Mouse (Mus musculus) lung, embryonic 14.5 days (tissue): ENCODE results near the gene Hsd11b1. TPM values are rescaled to one million over a fixed set of nuclear protein-coding genes. Genes with fewer than 3 reads are reported as not detected.

ENCODE experiments used
- ATAC-seq: fragments of 200-750 bp; cut with Nextera tagmentation; 2 replicates; pipeline ENCODE4 v1.8.0; 2017; ENCODE audit warnings: mild to moderate bottlenecking, moderate TSS enrichment, moderate library complexity; ENCODE audit not compliant: insufficient read depth
- DNase-seq: peaks from one replicate; pipeline ENCODE4 v3.0.0-alpha.2; 2015
- H3K27ac ChIP-seq: fragments of 300-500 bp; sonication (generic); 2 replicates; pipeline ENCODE4 v1.5.1; 2014; ENCODE audit warnings: low read depth, mild to moderate bottlenecking, moderate library complexity
- H3K27me3 ChIP-seq: fragments of 300-500 bp; sonication (generic); 2 replicates; pipeline ENCODE4 v1.6.1; 2014; ENCODE audit warnings: low read length, control low read depth; ENCODE audit not compliant: insufficient read depth
- H3K36me3 ChIP-seq: fragments of 300-500 bp; sonication (generic); 2 replicates; pipeline ENCODE4 v1.6.1; 2014; ENCODE audit warnings: control low read depth; ENCODE audit not compliant: insufficient read depth
- H3K4me1 ChIP-seq: fragments of 300-500 bp; sonication (generic); 2 replicates; pipeline ENCODE4 v1.6.1; 2014; ENCODE audit warnings: antibody characterized with exemption, control low read depth; ENCODE audit not compliant: insufficient read depth
- H3K4me2 ChIP-seq: fragments of 300-500 bp; sonication (generic); 2 replicates; pipeline ENCODE4 v1.6.1; 2014; ENCODE audit warnings: mild to moderate bottlenecking
- H3K4me3 ChIP-seq: fragments of 300-500 bp; sonication (generic); 2 replicates; pipeline ENCODE4 v1.5.1; 2014; ENCODE audit warnings: low read depth, low read length
- H3K9ac ChIP-seq: fragments of 300-500 bp; sonication (generic); 2 replicates; pipeline ENCODE4 v1.6.1; 2014
- H3K9me3 ChIP-seq: fragments of 300-500 bp; sonication (generic); 2 replicates; pipeline ENCODE4 v1.6.1; 2016; ENCODE audit warnings: low read depth, low read length, control low read depth
- CTCF ChIP-seq: IDR thresholded peaks from 2 replicates; pipeline ENCODE4 v1.5.1; 2016; ENCODE audit warnings: antibody characterized with exemption, low read depth
- WGBS: fragments of 180-500 bp; shearing (Covaris S2); extraction: QIAGEN DNeasy Blood & Tissue Kit; methylation state at CpG from one replicate; pipeline ENCODE4 v1.1.7; 2014; 5-methylcytosine and 5-hydroxymethylcytosine counted together
- polyA plus RNA-seq: library from polyadenylated mRNA; unstranded; fragments of >200 nt; fragmentation: Nextera tagmentation; extraction: Ambion mirVana; gene quantifications from 2 replicates; pipeline ENCODE4 v1.2.1, GENCODE M21; 2014

Gene Hsd11b1
- 1.6 and 2.1 TPM in 2 replicates for polyA plus RNA-seq

- Histone ChIP-seq H3K27ac (no peak within 1 kb of the TSS), H3K9me3 (no peaks in the 10 kb centered on the region), H3K27me3 (no peaks in the 10 kb centered on the region), H3K9ac (no peak within 1 kb of the TSS), H3K4me1 (peaks cover 4% of the 10 kb centered on the region; the same call in 1 of the 2 replicates), H3K4me2 (no peak within 1 kb of the TSS), H3K4me3 (no peak within 1 kb of the TSS), H3K36me3 (no peaks in the 10 kb centered on the region)
- ATAC-seq (peak; percentile 20; the same call in 1 of the 2 replicates), DNase-seq (peak; percentile 40)
- WGBS: 58% methylated on average over 5 of the region's 5 CpGs
- TF ChIP-seq CTCF: no peak
Observed at GRCm38 (mm10) chr1:193263955-193264598, at the start of gene Hsd11b1. Gene Hsd11b1 (minus strand): TSS chr1:193264075.

GRCm38 (mm10) chr1:193311596-193311995 is 47.7 kb upstream of the Hsd11b1 start:
- H3K36me3 ChIP-seq: no peaks in the 10 kb centered on the region
- H3K4me3 ChIP-seq: no peak overlapping the region
- H3K9me3 ChIP-seq: no peaks in the 10 kb centered on the region
- H3K4me1 ChIP-seq: peaks cover 5% of the 10 kb centered on the region; the same call in 1 of the 2 replicates
- no peak for ATAC-seq
- H3K4me2 ChIP-seq: no peak overlapping the region
- no peak for TF ChIP-seq CTCF
- WGBS: 59% methylated on average over 1 of the region's 1 CpGs
- H3K27ac ChIP-seq: no peak overlapping the region
- no peak for DNase-seq
- H3K9ac ChIP-seq: no peak overlapping the region
- H3K27me3 ChIP-seq: no peaks in the 10 kb centered on the region

- no peak for ATAC-seq
- 89% methylated on average over 3 of the region's 3 CpGs for WGBS
- no peaks in the 10 kb centered on the region for H3K9me3 ChIP-seq
- H3K27ac ChIP-seq: no peak overlapping the region
- peaks cover 3% of the 10 kb centered on the region; the same call in 1 of the 2 replicates for H3K4me1 ChIP-seq
- H3K36me3 ChIP-seq: no peaks in the 10 kb centered on the region
- no peak for TF ChIP-seq CTCF
- H3K9ac ChIP-seq: no peak overlapping the region
- no peak for DNase-seq
- H3K4me3 ChIP-seq: no peak overlapping the region
- no peaks in the 10 kb centered on the region for H3K27me3 ChIP-seq
- H3K4me2 ChIP-seq: no peak overlapping the region
Observed at GRCm38 (mm10) chr1:193310519-193311085, 46.7 kb upstream of the Hsd11b1 start.

- Histone ChIP-seq H3K27me3 (no peaks in the 10 kb centered on the region), H3K9me3 (no peaks in the 10 kb centered on the region), H3K27ac (no peak overlapping the region), H3K4me2 (no peak overlapping the region), H3K36me3 (no peaks in the 10 kb centered on the region), H3K4me1 (no peaks in the 10 kb centered on the region), H3K4me3 (no peak overlapping the region), H3K9ac (no peak overlapping the region)
- TF ChIP-seq CTCF: no peak
- ATAC-seq (no peak), DNase-seq (no peak)
- WGBS: 32% methylated on average over 1 of the region's 1 CpGs
Observed at GRCm38 (mm10) chr1:193309785-193310518, 46.1 kb upstream of the Hsd11b1 start.

- Histone ChIP-seq H3K27ac (no peak overlapping the region), H3K27me3 (no peaks in the 10 kb centered on the region), H3K36me3 (no peaks in the 10 kb centered on the region), H3K4me3 (no peak overlapping the region), H3K9me3 (no peaks in the 10 kb centered on the region), H3K4me2 (no peak overlapping the region), H3K4me1 (no peaks in the 10 kb centered on the region), H3K9ac (no peak overlapping the region)
- ATAC-seq: no peak
- no peak for DNase-seq
- 93% methylated on average over 2 of the region's 2 CpGs for WGBS
- TF ChIP-seq CTCF: no peak
Observed at GRCm38 (mm10) chr1:193306832-193307231, 43.0 kb upstream of the Hsd11b1 start.

GRCm38 (mm10) chr1:193305386-193305785 is 41.5 kb upstream of the Hsd11b1 start:
- Histone ChIP-seq H3K4me1 (no peaks in the 10 kb centered on the region), H3K9ac (no peak overlapping the region), H3K27ac (no peak overlapping the region), H3K4me2 (no peak overlapping the region), H3K27me3 (no peaks in the 10 kb centered on the region), H3K36me3 (no peaks in the 10 kb centered on the region), H3K4me3 (no peak overlapping the region), H3K9me3 (no peaks in the 10 kb centered on the region)
- DNase-seq (no peak), ATAC-seq (no peak)
- no peak for TF ChIP-seq CTCF
- WGBS: 37% methylated on average over 7 of the region's 7 CpGs

GRCm38 (mm10) chr1:193303096-193303495 is 39.2 kb upstream of the Hsd11b1 start:
- H3K27ac ChIP-seq: no peak overlapping the region
- DNase-seq (no peak), ATAC-seq (no peak)
- no peaks in the 10 kb centered on the region for H3K4me1 ChIP-seq
- no peaks in the 10 kb centered on the region for H3K27me3 ChIP-seq
- no peaks in the 10 kb centered on the region for H3K9me3 ChIP-seq
- no peak for TF ChIP-seq CTCF
- H3K4me2 ChIP-seq: peak overlapping the region; percentile 53; the same call in 1 of the 2 replicates
- no peak overlapping the region for H3K4me3 ChIP-seq
- no peaks in the 10 kb centered on the region for H3K36me3 ChIP-seq
- WGBS: 74% methylated on average over 2 of the region's 2 CpGs
- no peak overlapping the region for H3K9ac ChIP-seq
